Mouse (Mus musculus) gastrocnemius, adult 18-20 months (tissue): ENCODE data around the gene Tmbim1. TPM values are rescaled to one million over a fixed set of nuclear protein-coding genes. Genes with fewer than 3 reads are reported as not detected.

Source experiments
- DNase-seq: peaks from one replicate; pipeline ENCODE4 v3.0.0; 2021; ENCODE audit warnings: low spot score
- total RNA-seq, 2 experiments: library from RNA; stranded (reverse); gene quantifications; 2 replicates each; pipeline ENCODE4 v1.2.3; 2021

Gene Tmbim1
- total RNA-seq, 2 experiments from 2014 or later: 29.0 to 42.2 TPM

GRCm38 (mm10) chr1:74280591-74281325 lies 24.7 kb downstream of the Tmbim1 start:
- no peak for DNase-seq

GRCm38 (mm10) chr1:74278988-74279387 lies 26.4 kb downstream of the Tmbim1 start:
- no peak for DNase-seq

GRCm38 (mm10) chr1:74278538-74278937 lies 26.9 kb downstream of the Tmbim1 start, which contains the start of gene Gpbar1:
Gene Gpbar1, plus strand, starts transcription at chr1:74278550.
- no peak for DNase-seq

- DNase-seq: no peak
These were observed 27.4 kb downstream of the Tmbim1 start for GRCm38 (mm10) chr1:74277883-74278537.

GRCm38 (mm10) chr1:74277041-74277440 lies 28.4 kb downstream of the Tmbim1 start:
- DNase-seq: no peak

GRCm38 (mm10) chr1:74275015-74275414 lies 30.4 kb downstream of the Tmbim1 start:
- no peak for DNase-seq

GRCm38 (mm10) chr1:74271659-74272058 lies 33.8 kb downstream of the Tmbim1 start:
- no peak for DNase-seq

GRCm38 (mm10) chr1:74268750-74269149 lies 36.7 kb downstream of the Tmbim1 start:
- no peak for DNase-seq

GRCm38 (mm10) chr1:74262510-74262909 lies 42.9 kb downstream of the Tmbim1 start:
- no peak for DNase-seq

- no peak for DNase-seq
These were observed 48.6 kb downstream of the Tmbim1 start for GRCm38 (mm10) chr1:74256782-74257181.

- DNase-seq: no peak
These were observed 49.6 kb downstream of the Tmbim1 start for GRCm38 (mm10) chr1:74255704-74256345.

- no peak for DNase-seq
These were observed 55.3 kb downstream of the Tmbim1 start for GRCm38 (mm10) chr1:74250096-74250495.

- DNase-seq: no peak
These were observed 56.0 kb downstream of the Tmbim1 start for GRCm38 (mm10) chr1:74249331-74249980.

- no peak for DNase-seq
These were observed 56.6 kb downstream of the Tmbim1 start for GRCm38 (mm10) chr1:74248799-74249198.

GRCm38 (mm10) chr1:74245525-74245924 lies 59.9 kb downstream of the Tmbim1 start:
- no peak for DNase-seq

GRCm38 (mm10) chr1:74240832-74241231 lies 64.6 kb downstream of the Tmbim1 start:
- DNase-seq: no peak

GRCm38 (mm10) chr1:74240311-74240710 lies 65.1 kb downstream of the Tmbim1 start:
- DNase-seq: no peak

GRCm38 (mm10) chr1:74239618-74240017 lies 65.8 kb downstream of the Tmbim1 start:
- no peak for DNase-seq

GRCm38 (mm10) chr1:74239162-74239561 lies 66.3 kb downstream of the Tmbim1 start:
- DNase-seq: no peak
